Mouse (Mus musculus) CD4-positive helper T cell, adult 2 months (primary cell): ENCODE results near the gene Trpm4.
"Not testable (repeated sequence)": the region's sequence is repeated elsewhere in the genome, so short reads cannot be mapped to it uniquely, and the experiment has no call there.

ENCODE experiments used
- DNase-seq: peaks from one replicate; pipeline ENCODE4 v3.0.0-alpha.2; 2012; ENCODE audit warnings: low read depth, missing footprints, low spot score

Trpm4 gene

GRCm38 (mm10) chr7:45333431-45333982 is at the start of gene Trpm4:
Gene Trpm4 (minus strand): TSS chr7:45333780.
- DNase-seq, result peak; percentile 86

DNA sequence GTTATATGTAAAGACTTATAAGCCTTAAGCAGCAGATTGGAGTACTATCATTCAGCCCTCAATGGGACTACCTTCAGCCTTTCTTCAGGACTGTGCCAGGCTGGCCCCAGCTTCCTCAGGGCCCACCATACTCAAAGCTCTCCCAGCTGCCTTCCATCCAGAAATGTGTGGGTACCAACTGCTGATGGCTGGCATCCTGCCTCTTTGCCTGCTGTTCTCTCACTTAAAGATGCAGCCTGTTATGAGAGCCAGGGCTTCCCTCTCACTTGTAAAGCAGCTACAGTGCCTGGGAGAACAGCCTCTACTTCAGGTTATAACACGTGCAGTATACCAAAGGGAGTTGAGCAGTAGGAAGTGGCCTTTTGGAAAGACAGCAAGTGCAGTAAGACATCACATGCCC is 42.5 kb upstream of the Trpm4 start:
- no peak for DNase-seq

DNA sequence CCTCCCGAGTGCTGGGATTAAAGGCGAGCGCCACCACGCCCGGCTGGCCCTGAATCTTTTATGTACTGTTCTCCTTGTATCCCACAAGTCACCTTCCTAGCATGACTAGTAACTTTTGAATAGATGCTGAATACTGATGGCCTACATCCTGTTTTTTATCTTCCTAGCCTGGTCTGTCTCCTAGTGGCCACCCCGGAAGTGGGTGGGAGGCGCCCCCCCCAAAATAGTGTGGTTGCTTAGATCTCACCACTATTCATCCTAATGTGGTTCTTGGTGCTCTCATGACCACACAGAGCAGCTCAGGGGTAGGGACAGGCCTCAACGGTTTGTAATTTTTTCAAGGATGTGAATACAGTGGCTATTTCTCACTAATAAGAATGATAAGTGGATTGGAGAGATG is 41.0 kb upstream of the Trpm4 start:
- DNase-seq, result peak; percentile 51

DNA sequence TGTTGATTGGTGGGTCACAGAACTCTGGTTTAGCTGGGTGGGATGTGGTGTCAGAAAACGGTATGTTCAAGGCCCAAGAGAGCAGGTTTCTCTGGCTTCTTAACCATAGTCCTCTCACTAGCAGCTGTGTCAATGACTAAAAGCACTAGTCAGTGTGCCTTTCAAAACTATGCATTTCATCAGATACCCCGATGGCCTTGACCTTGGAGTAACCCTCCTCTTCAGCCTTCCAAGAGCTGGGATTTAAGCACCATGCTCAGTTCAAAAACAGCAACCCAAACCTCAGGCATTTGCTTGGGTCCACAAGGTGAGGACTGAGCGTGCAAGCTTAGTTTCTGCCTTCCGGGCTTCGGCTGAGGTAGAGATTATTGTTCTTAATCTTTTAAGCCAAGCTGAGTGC is 38.8 kb upstream of the Trpm4 start:
- no peak for DNase-seq

- peak; percentile 94 for DNase-seq
Observed at GRCm38 (mm10) chr7:45370475-45371311, 37.1 kb upstream of the Trpm4 start, which contains the start of gene Lin7b. Gene Lin7b (minus strand): TSS chr7:45370583.

GRCm38 (mm10) chr7:45369836-45370474 is 36.4 kb upstream of the Trpm4 start:
- DNase-seq, result no peak

GRCm38 (mm10) chr7:45369022-45369745 is 35.6 kb upstream of the Trpm4 start:
- DNase-seq, result no peak

GRCm38 (mm10) chr7:45368178-45368577 is 34.6 kb upstream of the Trpm4 start:
- DNase-seq, result no peak

GRCm38 (mm10) chr7:45367020-45367880 is 33.7 kb upstream of the Trpm4 start:
- DNase-seq, result peak; percentile 97

DNA sequence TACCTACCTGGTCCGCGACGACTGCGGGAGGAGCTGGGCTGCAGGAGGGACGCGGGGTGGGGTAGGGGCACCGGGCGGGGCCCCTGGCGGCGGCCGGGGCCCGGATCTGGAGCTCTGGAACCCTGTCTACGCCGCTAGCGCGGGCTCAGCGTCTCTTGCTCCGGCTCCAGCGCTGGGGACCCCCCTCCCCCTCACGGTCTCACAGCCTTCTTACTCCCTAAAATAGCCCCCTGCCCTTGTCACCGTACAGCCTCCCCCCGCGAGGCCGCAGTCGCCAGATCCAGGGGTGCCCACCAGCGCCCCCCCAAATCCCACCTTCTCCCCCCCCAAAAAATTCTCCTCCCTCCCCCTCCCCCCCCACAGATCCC is 33.1 kb upstream of the Trpm4 start, which contains the start of gene Ppfia3:
Gene Ppfia3 (minus strand): TSS at position 368 of the 368 bp plus-strand sequence.
- DNase-seq, result no peak

- no peak for DNase-seq
Observed at GRCm38 (mm10) chr7:45365742-45366651, 32.4 kb upstream of the Trpm4 start.

GRCm38 (mm10) chr7:45363983-45364382 is 30.4 kb upstream of the Trpm4 start:
- no peak for DNase-seq

DNA sequence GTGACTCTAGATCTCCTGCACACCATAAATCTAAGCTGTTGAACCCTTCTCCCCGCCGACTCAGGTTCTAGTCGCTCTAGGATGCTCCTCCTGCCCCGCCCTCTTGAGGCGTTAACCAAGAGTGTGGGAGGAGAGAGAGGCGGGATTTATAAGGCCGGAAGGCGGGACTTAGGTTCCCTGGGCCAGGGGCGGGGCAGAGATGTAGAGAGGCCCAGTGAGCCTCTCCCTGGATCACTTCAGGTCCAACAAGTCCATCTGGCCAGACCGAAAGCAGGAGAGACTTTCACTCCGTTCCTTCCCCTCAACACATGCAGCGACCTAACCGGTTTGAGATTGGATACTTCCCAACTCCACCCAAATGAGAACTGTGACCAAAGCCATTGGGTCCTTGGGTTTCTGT is 29.2 kb upstream of the Trpm4 start:
- peak; percentile 80 for DNase-seq

DNA sequence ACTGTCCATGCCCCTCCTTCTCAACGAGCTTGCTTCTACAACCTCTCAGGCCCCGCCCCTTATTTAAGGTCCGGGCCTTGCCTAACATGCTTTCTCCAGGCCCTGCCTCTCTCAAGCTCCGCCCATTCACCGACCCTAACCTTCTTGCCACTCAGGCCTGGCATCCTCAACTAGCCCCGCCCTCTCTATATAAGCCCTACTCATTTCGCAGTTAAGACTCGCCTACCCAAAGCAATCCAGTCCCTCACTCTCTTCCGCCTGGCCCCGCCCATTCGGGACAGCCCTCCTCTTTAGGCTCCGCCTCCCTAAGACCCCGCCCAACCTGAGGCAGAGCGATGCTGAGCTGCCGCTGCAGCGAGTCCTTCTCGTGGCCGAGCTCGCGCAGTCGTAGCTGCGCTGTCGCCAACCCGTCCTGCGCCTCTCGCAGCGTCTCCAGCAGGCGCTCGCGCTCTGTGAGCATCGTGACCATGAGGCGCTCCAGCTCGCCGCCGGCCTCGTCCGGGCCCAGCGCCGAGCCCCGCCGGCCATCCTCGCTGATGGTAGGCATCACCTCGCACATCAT is 27.7 kb upstream of the Trpm4 start:
- peak; percentile 92 for DNase-seq

- DNase-seq, result no peak
Observed at GRCm38 (mm10) chr7:45360404-45361125, 27.0 kb upstream of the Trpm4 start.

DNA sequence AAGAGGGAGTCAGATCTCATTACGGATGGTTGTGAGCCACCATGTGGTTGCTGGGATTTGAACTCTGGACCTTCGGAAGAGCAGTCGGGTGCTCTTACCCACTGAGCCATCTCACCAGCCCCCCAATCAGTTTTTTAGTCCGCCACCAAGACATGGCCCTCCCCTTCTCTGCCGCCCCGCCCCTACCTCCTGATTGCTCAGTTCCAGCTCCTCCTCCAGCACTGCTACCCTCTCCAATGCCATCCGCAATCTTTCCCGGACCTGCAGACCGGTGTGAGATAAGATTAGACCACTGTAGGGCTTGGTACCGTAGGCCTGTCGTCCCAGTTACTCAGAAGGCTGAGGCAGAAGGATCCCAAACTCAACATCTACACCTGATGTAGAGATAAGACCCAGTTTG is 25.5 kb upstream of the Trpm4 start:
- not testable (repeated sequence) for DNase-seq

- no peak for DNase-seq
Observed at GRCm38 (mm10) chr7:45356087-45356486, 22.5 kb upstream of the Trpm4 start.

- no peak for DNase-seq
Observed at GRCm38 (mm10) chr7:45355318-45356020, 21.9 kb upstream of the Trpm4 start.
